Mouse (Mus musculus) intestine, postnatal 0 days (tissue): ENCODE results near the gene Msmb. TPM values are rescaled to one million over a fixed set of nuclear protein-coding genes. Genes with fewer than 3 reads are reported as not detected.
A peak's percentile ranks its signal among the peaks of the same experiment; 100 is the strongest.

Source experiments
- ATAC-seq: fragments of 200-750 bp; cut with Nextera tagmentation; 2 replicates; pipeline ENCODE4 v1.8.0; 2017; ENCODE audit warnings: mild to moderate bottlenecking, moderate TSS enrichment, moderate library complexity
- H3K27ac ChIP-seq: fragments of 300-500 bp; sonication (generic); 2 replicates; pipeline ENCODE4 v1.5.1; 2014; ENCODE audit warnings: mild to moderate bottlenecking, low read depth, low read length, moderate library complexity
- H3K27me3 ChIP-seq: fragments of 300-500 bp; sonication (generic); replicated peaks from 2 replicates; pipeline ENCODE4 v1.6.1; 2014; ENCODE audit warnings: low read length, mixed read lengths; ENCODE audit not compliant: control insufficient read depth, insufficient read depth
- H3K36me3 ChIP-seq: fragments of 300-500 bp; sonication (generic); 2 replicates; pipeline ENCODE4 v1.6.1; 2014; ENCODE audit warnings: mild to moderate bottlenecking, moderate library complexity; ENCODE audit not compliant: control insufficient read depth, insufficient read depth
- H3K4me1 ChIP-seq: fragments of 300-500 bp; sonication (generic); replicated peaks from 2 replicates; pipeline ENCODE4 v1.6.1; 2014; ENCODE audit warnings: antibody characterized with exemption, low read length, mixed read lengths; ENCODE audit not compliant: control insufficient read depth, insufficient read depth
- H3K4me2 ChIP-seq: fragments of 300-500 bp; sonication (generic); replicated peaks from 2 replicates; pipeline ENCODE4 v1.6.1; 2014; ENCODE audit warnings: low read depth, mild to moderate bottlenecking, moderate library complexity
- H3K4me3 ChIP-seq: fragments of 300-500 bp; sonication (generic); 2 replicates; pipeline ENCODE4 v1.5.1; 2014; ENCODE audit warnings: low read depth, low read length
- H3K9ac ChIP-seq: fragments of 300-500 bp; sonication (generic); 2 replicates; pipeline ENCODE4 v1.6.1; 2014; ENCODE audit warnings: mild to moderate bottlenecking, low read depth, low read length
- H3K9me3 ChIP-seq: fragments of 300-500 bp; sonication (generic); 2 replicates; pipeline ENCODE4 v1.6.1; 2016; ENCODE audit warnings: mixed run types; ENCODE audit not compliant: control insufficient read depth
- CTCF ChIP-seq: sonication (generic); IDR thresholded peaks from 2 replicates; pipeline ENCODE4 v1.5.1; 2016; ENCODE audit warnings: low read depth, mild to moderate bottlenecking, control low read depth, antibody characterized with exemption, moderate library complexity
- WGBS: fragments of 180-500 bp; shearing (Covaris S2); extraction: QIAGEN DNeasy Blood & Tissue Kit; methylation state at CpG from one replicate; pipeline ENCODE4 v1.1.7; 2014; 5-methylcytosine and 5-hydroxymethylcytosine counted together
- polyA plus RNA-seq: library from polyadenylated mRNA; unstranded; fragments of >200 nt; fragmentation: Nextera tagmentation; extraction: Ambion mirVana; gene quantifications from 2 replicates; pipeline ENCODE4 v1.2.1, GENCODE M21; 2015

Msmb gene
- polyA plus RNA-seq, 1 experiment from 2014 or later, result not detected

GRCm38 (mm10) chr14:32152243-32152965 is 10.6 kb downstream of the Msmb start:
- Histone ChIP-seq H3K4me3 (no peak overlapping the region), H3K9me3 (no peaks in the 10 kb centered on the region), H3K4me2 (no peak overlapping the region), H3K4me1 (no peaks in the 10 kb centered on the region), H3K36me3 (no peaks in the 10 kb centered on the region), H3K9ac (no peak overlapping the region), H3K27ac (no peak overlapping the region), H3K27me3 (no peaks in the 10 kb centered on the region)
- WGBS, result 92% methylated on average over 18 of the region's 18 CpGs
- no peak for ATAC-seq
- no peak for TF ChIP-seq CTCF

- Histone ChIP-seq H3K9me3 (no peaks in the 10 kb centered on the region), H3K4me1 (no peaks in the 10 kb centered on the region), H3K27ac (no peak overlapping the region), H3K4me2 (no peak overlapping the region), H3K36me3 (no peaks in the 10 kb centered on the region), H3K4me3 (no peak overlapping the region), H3K27me3 (no peaks in the 10 kb centered on the region), H3K9ac (no peak overlapping the region)
- no peak for ATAC-seq
- 99% methylated on average over 2 of the region's 2 CpGs for WGBS
- no peak for TF ChIP-seq CTCF
Measured at GRCm38 (mm10) chr14:32153156-32153555, 11.3 kb downstream of the Msmb start.

GRCm38 (mm10) chr14:32154758-32155157 is 12.9 kb downstream of the Msmb start:
- H3K4me3 ChIP-seq, result no peak overlapping the region
- TF ChIP-seq CTCF, result no peak
- no peak for ATAC-seq
- no peak overlapping the region for H3K27ac ChIP-seq
- no peaks in the 10 kb centered on the region for H3K36me3 ChIP-seq
- no peaks in the 10 kb centered on the region for H3K27me3 ChIP-seq
- no peak overlapping the region for H3K4me2 ChIP-seq
- H3K9ac ChIP-seq, result no peak overlapping the region
- H3K4me1 ChIP-seq, result no peaks in the 10 kb centered on the region
- 91% methylated on average over 6 of the region's 6 CpGs for WGBS
- no peaks in the 10 kb centered on the region for H3K9me3 ChIP-seq

GRCm38 (mm10) chr14:32159150-32159670 is 17.4 kb downstream of the Msmb start:
- H3K4me2 ChIP-seq, result peak overlapping the region; percentile 77
- no peaks in the 10 kb centered on the region for H3K9me3 ChIP-seq
- TF ChIP-seq CTCF, result no peak; the same call in 1 of the 2 replicates
- WGBS, result 27% methylated on average over 4 of the region's 4 CpGs
- no peaks in the 10 kb centered on the region for H3K4me1 ChIP-seq
- peak overlapping the region; percentile 99 for H3K27ac ChIP-seq
- H3K36me3 ChIP-seq, result no peaks in the 10 kb centered on the region; the same call in 1 of the 2 replicates
- no peaks in the 10 kb centered on the region for H3K27me3 ChIP-seq
- peak overlapping the region; percentile 97; the same call in 1 of the 2 replicates for H3K9ac ChIP-seq
- ATAC-seq, result peak; percentile 6; the same call in 1 of the 2 replicates
- H3K4me3 ChIP-seq, result peak overlapping the region; percentile 88

- no peak; the same call in 1 of the 2 replicates for TF ChIP-seq CTCF
- under 1% methylated on average over 40 of the region's 40 CpGs for WGBS
- H3K9ac ChIP-seq, result peak within 1 kb of the TSS; percentile 97
- H3K4me1 ChIP-seq, result no peaks in the 10 kb centered on the region
- peak; percentile 91 for ATAC-seq
- H3K9me3 ChIP-seq, result no peaks in the 10 kb centered on the region
- H3K27me3 ChIP-seq, result no peaks in the 10 kb centered on the region
- H3K27ac ChIP-seq, result peak within 1 kb of the TSS; percentile 99
- H3K36me3 ChIP-seq, result no peaks in the 10 kb centered on the region; the same call in 1 of the 2 replicates
- H3K4me3 ChIP-seq, result peak within 1 kb of the TSS; percentile 88
- H3K4me2 ChIP-seq, result peak within 1 kb of the TSS; percentile 77
Measured at GRCm38 (mm10) chr14:32159690-32160246, 17.9 kb downstream of the Msmb start, which contains the start of gene Ncoa4. Ncoa4 (plus strand) TSS chr14:32159865.

- no peaks in the 10 kb centered on the region for H3K27me3 ChIP-seq
- H3K36me3 ChIP-seq, result no peaks in the 10 kb centered on the region; the same call in 1 of the 2 replicates
- peak overlapping the region; percentile 97 for H3K9ac ChIP-seq
- peak overlapping the region; percentile 88 for H3K4me3 ChIP-seq
- WGBS, result 9% methylated on average over 7 of the region's 7 CpGs
- no peaks in the 10 kb centered on the region for H3K4me1 ChIP-seq
- peak overlapping the region; percentile 77 for H3K4me2 ChIP-seq
- peak overlapping the region; percentile 99 for H3K27ac ChIP-seq
- no peak for TF ChIP-seq CTCF
- no peaks in the 10 kb centered on the region for H3K9me3 ChIP-seq
- no peak for ATAC-seq
Measured at GRCm38 (mm10) chr14:32160563-32160962, 18.7 kb downstream of the Msmb start.
